Mouse (Mus musculus) forebrain, embryonic 14.5 days (tissue): ENCODE measurements at regions not wholly inside any gene's neighbourhood (a gene's known extent, or its start where the extent isn't known, plus 50 kb on each side); places are given as distances from the start of the nearest gene placed in this dataset.
A peak's percentile ranks its signal among the peaks of the same experiment; 100 is the strongest.

Experiments used
- ATAC-seq: fragments of 200-750 bp; cut with Nextera tagmentation; 2 replicates; pipeline ENCODE4 v1.8.0; 2017; ENCODE audit warnings: mild to moderate bottlenecking, moderate library complexity
- DNase-seq: peaks from one replicate; pipeline ENCODE4 v3.0.0-alpha.2; 2015; ENCODE audit warnings: low spot score
- H3K27ac ChIP-seq: fragments of 300-500 bp; sonication (generic); 2 replicates; pipeline ENCODE4 v1.5.1; 2014; ENCODE audit warnings: low read depth, mild to moderate bottlenecking, control low read depth, low read length, moderate library complexity
- H3K27me3 ChIP-seq: fragments of 300-500 bp; sonication (generic); replicated peaks from 2 replicates; pipeline ENCODE4 v1.6.1; 2014; ENCODE audit warnings: low read length, control low read depth, mixed read lengths; ENCODE audit not compliant: control insufficient read depth, insufficient read depth
- H3K36me3 ChIP-seq: fragments of 300-500 bp; sonication (generic); 2 replicates; pipeline ENCODE4 v1.6.1; 2014; ENCODE audit warnings: low read length, control low read depth; ENCODE audit not compliant: control insufficient read depth, insufficient read depth
- H3K4me1 ChIP-seq: fragments of 300-500 bp; sonication (generic); 2 replicates; pipeline ENCODE4 v1.6.1; 2014; ENCODE audit warnings: antibody characterized with exemption, low read length, control low read depth; ENCODE audit not compliant: control insufficient read depth, insufficient read depth
- H3K4me2 ChIP-seq: fragments of 300-500 bp; sonication (generic); 2 replicates; pipeline ENCODE4 v1.6.1; 2014; ENCODE audit warnings: mild to moderate bottlenecking, control low read depth, low read length
- H3K4me3 ChIP-seq: fragments of 300-500 bp; sonication (generic); 2 replicates; pipeline ENCODE4 v1.5.1; 2014; ENCODE audit warnings: low read depth, low read length, control low read depth
- H3K9ac ChIP-seq: fragments of 300-500 bp; sonication (generic); 2 replicates; pipeline ENCODE4 v1.6.1; 2014; ENCODE audit warnings: mild to moderate bottlenecking, low read length, control low read depth, moderate library complexity
- H3K9me3 ChIP-seq: fragments of 300-500 bp; sonication (generic); replicated peaks from 2 replicates; pipeline ENCODE4 v1.6.1; 2016; ENCODE audit warnings: low read length, control low read depth, mixed read lengths; ENCODE audit not compliant: control insufficient read depth
- WGBS: fragments of 180-500 bp; shearing (Covaris S2); extraction: QIAGEN DNeasy Blood & Tissue Kit; methylation state at CpG from one replicate; pipeline ENCODE4 v1.1.7; 2014; 5-methylcytosine and 5-hydroxymethylcytosine counted together

GRCm38 (mm10) chr1:48866926-48867325 lies 1974.3 kb upstream of the Slc39a10 start:
- H3K4me2 ChIP-seq = no peak overlapping the region
- no peaks in the 10 kb centered on the region for H3K9me3 ChIP-seq
- H3K4me1 ChIP-seq = no peaks in the 10 kb centered on the region
- no peak overlapping the region for H3K9ac ChIP-seq
- DNase-seq (no peak), ATAC-seq (no peak)
- H3K4me3 ChIP-seq = no peak overlapping the region
- H3K27ac ChIP-seq = no peak overlapping the region
- H3K36me3 ChIP-seq = no peaks in the 10 kb centered on the region
- H3K27me3 ChIP-seq = no peaks in the 10 kb centered on the region
- WGBS = 89% methylated on average over 2 of the region's 2 CpGs

GRCm38 (mm10) chr1:48881373-48881772 lies 1988.7 kb upstream of the Slc39a10 start:
- no peak overlapping the region for H3K4me3 ChIP-seq
- H3K36me3 ChIP-seq = no peaks in the 10 kb centered on the region
- no peaks in the 10 kb centered on the region for H3K27me3 ChIP-seq
- no peaks in the 10 kb centered on the region for H3K9me3 ChIP-seq
- peak; percentile 49 for DNase-seq
- no peak overlapping the region for H3K4me2 ChIP-seq
- H3K27ac ChIP-seq = no peak overlapping the region
- 71% methylated on average over 1 of the region's 1 CpGs for WGBS
- no peaks in the 10 kb centered on the region for H3K4me1 ChIP-seq
- no peak overlapping the region for H3K9ac ChIP-seq
- no peak for ATAC-seq

- no peaks in the 10 kb centered on the region for H3K27me3 ChIP-seq
- DNase-seq = peak; percentile 22
- ATAC-seq = no peak
- WGBS = 62% methylated on average over 2 of the region's 2 CpGs
- H3K36me3 ChIP-seq = no peaks in the 10 kb centered on the region
- no peaks in the 10 kb centered on the region for H3K9me3 ChIP-seq
- H3K4me1 ChIP-seq = no peaks in the 10 kb centered on the region
- no peak overlapping the region for H3K4me2 ChIP-seq
- H3K4me3 ChIP-seq = no peak overlapping the region
- H3K9ac ChIP-seq = no peak overlapping the region
- H3K27ac ChIP-seq = no peak overlapping the region
Observed at GRCm38 (mm10) chr1:48893571-48893970, 2000.9 kb upstream of the Slc39a10 start.

GRCm38 (mm10) chr1:48916419-48916818 lies 1984.0 kb upstream of the Tmeff2 start:
- no peak overlapping the region for H3K4me3 ChIP-seq
- no peaks in the 10 kb centered on the region for H3K27me3 ChIP-seq
- no peak overlapping the region for H3K9ac ChIP-seq
- no peaks in the 10 kb centered on the region for H3K9me3 ChIP-seq
- no peaks in the 10 kb centered on the region for H3K36me3 ChIP-seq
- H3K27ac ChIP-seq = no peak overlapping the region
- 92% methylated on average over 4 of the region's 4 CpGs for WGBS
- no peaks in the 10 kb centered on the region for H3K4me1 ChIP-seq
- DNase-seq (no peak), ATAC-seq (no peak)
- H3K4me2 ChIP-seq = no peak overlapping the region

- H3K9ac ChIP-seq = no peak overlapping the region
- DNase-seq (no peak), ATAC-seq (no peak)
- no peak overlapping the region for H3K4me2 ChIP-seq
- H3K27me3 ChIP-seq = no peaks in the 10 kb centered on the region
- H3K4me1 ChIP-seq = no peaks in the 10 kb centered on the region
- no peak overlapping the region for H3K27ac ChIP-seq
- H3K36me3 ChIP-seq = no peaks in the 10 kb centered on the region
- H3K9me3 ChIP-seq = no peaks in the 10 kb centered on the region
- no peak overlapping the region for H3K4me3 ChIP-seq
- WGBS = 92% methylated on average over 2 of the region's 2 CpGs
Observed at GRCm38 (mm10) chr1:48943126-48943525, 1957.3 kb upstream of the Tmeff2 start.

- Histone ChIP-seq H3K4me1 (no peaks in the 10 kb centered on the region), H3K9ac (no peak overlapping the region), H3K27ac (no peak overlapping the region), H3K27me3 (no peaks in the 10 kb centered on the region), H3K4me3 (no peak overlapping the region), H3K4me2 (no peak overlapping the region), H3K9me3 (no peaks in the 10 kb centered on the region), H3K36me3 (no peaks in the 10 kb centered on the region)
- ATAC-seq (no peak), DNase-seq (no peak)
- 92% methylated on average over 2 of the region's 2 CpGs for WGBS
Observed at GRCm38 (mm10) chr1:48943826-48944225, 1956.6 kb upstream of the Tmeff2 start.
